Mouse (Mus musculus) hindbrain, postnatal 0 days (tissue): ENCODE results near the gene Rpgrip1l. TPM values are rescaled to one million over a fixed set of nuclear protein-coding genes. Genes with fewer than 3 reads are reported as not detected.

ENCODE experiments used
- ATAC-seq: fragments of 200-750 bp; cut with Nextera tagmentation; 2 replicates; pipeline ENCODE4 v1.8.0; 2017; ENCODE audit warnings: mild to moderate bottlenecking, moderate TSS enrichment, moderate library complexity
- DNase-seq: peaks from one replicate; pipeline ENCODE4 v3.0.0-alpha.2; 2015; ENCODE audit warnings: low spot score
- H3K27ac ChIP-seq: fragments of 300-500 bp; sonication (generic); 2 replicates; pipeline ENCODE4 v1.5.1; 2014; ENCODE audit warnings: mild to moderate bottlenecking
- H3K27me3 ChIP-seq: fragments of 300-500 bp; sonication (generic); 2 replicates; pipeline ENCODE4 v1.6.1; 2014; ENCODE audit warnings: low read length, mixed read lengths; ENCODE audit not compliant: insufficient read depth
- H3K36me3 ChIP-seq: fragments of 300-500 bp; sonication (generic); 2 replicates; pipeline ENCODE4 v1.6.1; 2014; ENCODE audit warnings: low read length, mixed read lengths; ENCODE audit not compliant: insufficient read depth
- H3K4me1 ChIP-seq: fragments of 300-500 bp; sonication (generic); 2 replicates; pipeline ENCODE4 v1.6.1; 2014; ENCODE audit warnings: antibody characterized with exemption, low read length, mixed read lengths; ENCODE audit not compliant: insufficient read depth
- H3K4me2 ChIP-seq: fragments of 300-500 bp; sonication (generic); 2 replicates; pipeline ENCODE4 v1.6.1; 2014; ENCODE audit warnings: low read depth, mild to moderate bottlenecking, low read length, moderate library complexity, mixed read lengths
- H3K4me3 ChIP-seq: fragments of 300-500 bp; sonication (generic); 2 replicates; pipeline ENCODE4 v1.5.1; 2014; ENCODE audit warnings: low read length
- H3K9ac ChIP-seq: fragments of 300-500 bp; sonication (generic); replicated peaks from 2 replicates; pipeline ENCODE4 v1.6.1; 2014; ENCODE audit warnings: mild to moderate bottlenecking, low read length, moderate library complexity, mixed read lengths
- H3K9me3 ChIP-seq: fragments of 300-500 bp; sonication (generic); 2 replicates; pipeline ENCODE4 v1.6.1; 2016; ENCODE audit warnings: low read length, mixed read lengths
- CTCF ChIP-seq: IDR thresholded peaks from 2 replicates; pipeline ENCODE4 v1.5.1; 2016; ENCODE audit warnings: antibody characterized with exemption, control low read depth, low read depth
- WGBS: fragments of 180-500 bp; shearing (Covaris S2); extraction: QIAGEN DNeasy Blood & Tissue Kit; methylation state at CpG from one replicate; pipeline ENCODE4 v1.1.7; 2014; 5-methylcytosine and 5-hydroxymethylcytosine counted together
- polyA plus RNA-seq: library from polyadenylated mRNA; unstranded; fragments of >200 nt; fragmentation: Nextera tagmentation; extraction: Ambion mirVana; gene quantifications from 2 replicates; pipeline ENCODE4 v1.2.1, GENCODE M21; 2015
- total RNA-seq: library from RNA; depleted of rRNA; stranded (reverse); fragments of >200 nt; gene quantifications from 2 replicates; pipeline ENCODE4 v1.2.3, GENCODE M21; 2014

The Rpgrip1l gene
- total and polyA plus RNA-seq, 2 experiments from 2014 or later: 6.8 to 12.7 TPM

DNA sequence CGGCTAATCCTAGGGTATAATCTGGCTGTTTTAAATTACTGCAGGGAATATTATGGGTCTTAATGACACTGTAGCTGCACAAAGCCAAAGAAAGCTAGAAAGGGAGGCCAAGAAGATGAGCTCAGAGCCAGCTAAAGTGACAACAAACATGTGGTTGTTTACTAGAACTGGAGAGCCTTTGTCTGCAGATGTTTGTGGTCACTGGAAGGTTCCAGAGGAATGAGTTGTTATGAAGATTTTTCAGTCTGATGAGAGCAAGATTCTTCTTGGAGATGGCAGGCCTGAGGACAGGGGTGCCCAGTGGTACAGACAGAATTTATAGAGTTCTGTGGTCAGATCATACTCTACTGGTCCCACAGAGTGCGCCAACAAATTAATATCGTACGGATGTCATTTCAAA is 94.8 kb downstream of the Rpgrip1l start:
- WGBS: 74% methylated on average over 4 of the region's 4 CpGs

DNA sequence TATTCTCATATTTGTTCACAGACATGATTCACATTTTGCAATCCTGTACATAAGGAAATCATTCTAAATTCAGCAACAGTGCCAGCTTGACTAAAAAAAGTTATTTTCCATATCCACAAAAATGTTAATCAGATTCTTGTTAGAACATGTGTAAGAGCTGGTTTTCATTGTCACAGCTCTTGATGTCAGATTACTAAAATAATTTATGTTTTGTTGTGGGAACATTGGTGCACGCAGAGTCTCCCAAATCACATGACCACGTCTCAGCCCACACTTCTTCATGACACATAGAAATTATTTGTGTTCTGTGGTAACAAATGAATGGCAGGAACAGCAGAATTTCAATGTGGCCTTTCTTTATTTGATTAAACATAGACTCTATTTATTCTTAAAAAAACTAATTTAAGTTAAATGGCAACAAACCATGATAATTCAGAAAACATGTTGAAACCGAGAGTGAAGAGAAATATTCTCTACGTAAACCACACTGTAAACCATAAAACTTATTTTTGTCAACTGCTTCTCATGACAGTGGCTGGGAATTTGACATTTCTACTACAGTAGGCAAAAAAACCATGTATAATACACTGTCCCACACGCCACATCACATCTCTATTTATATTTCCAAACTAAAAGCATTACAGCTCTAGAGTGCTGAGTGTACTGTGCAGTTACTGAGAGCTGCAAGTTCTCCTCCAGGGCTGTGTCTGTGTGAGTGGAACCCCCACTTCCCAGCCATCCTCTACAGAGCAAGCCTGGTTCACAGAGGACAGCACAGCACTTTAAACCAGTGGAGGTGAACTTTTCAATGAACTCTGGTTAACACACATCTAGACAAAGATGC is 95.8 kb downstream of the Rpgrip1l start:
- no peak overlapping the region for H3K4me3 ChIP-seq
- no peak overlapping the region for H3K4me2 ChIP-seq
- DNase-seq (no peak), ATAC-seq (no peak)
- H3K27me3 ChIP-seq: no peaks in the 10 kb centered on the region
- no peaks in the 10 kb centered on the region for H3K4me1 ChIP-seq
- 89% methylated on average over 5 of the region's 5 CpGs for WGBS
- no peak for TF ChIP-seq CTCF
- no peak overlapping the region for H3K9ac ChIP-seq
- H3K36me3 ChIP-seq: no peaks in the 10 kb centered on the region
- H3K27ac ChIP-seq: no peak overlapping the region
- H3K9me3 ChIP-seq: no peaks in the 10 kb centered on the region

More for the DNA sequence above, 94.8 kb downstream of the Rpgrip1l start:
- no peaks in the 10 kb centered on the region for H3K36me3 ChIP-seq
- no peak overlapping the region for H3K4me2 ChIP-seq
- no peak for DNase-seq
- H3K27ac ChIP-seq: no peak overlapping the region
- no peak for ATAC-seq
- no peaks in the 10 kb centered on the region for H3K9me3 ChIP-seq
- H3K27me3 ChIP-seq: no peaks in the 10 kb centered on the region
- no peak overlapping the region for H3K4me3 ChIP-seq
- TF ChIP-seq CTCF: no peak
- no peak overlapping the region for H3K9ac ChIP-seq
- H3K4me1 ChIP-seq: no peaks in the 10 kb centered on the region

DNA sequence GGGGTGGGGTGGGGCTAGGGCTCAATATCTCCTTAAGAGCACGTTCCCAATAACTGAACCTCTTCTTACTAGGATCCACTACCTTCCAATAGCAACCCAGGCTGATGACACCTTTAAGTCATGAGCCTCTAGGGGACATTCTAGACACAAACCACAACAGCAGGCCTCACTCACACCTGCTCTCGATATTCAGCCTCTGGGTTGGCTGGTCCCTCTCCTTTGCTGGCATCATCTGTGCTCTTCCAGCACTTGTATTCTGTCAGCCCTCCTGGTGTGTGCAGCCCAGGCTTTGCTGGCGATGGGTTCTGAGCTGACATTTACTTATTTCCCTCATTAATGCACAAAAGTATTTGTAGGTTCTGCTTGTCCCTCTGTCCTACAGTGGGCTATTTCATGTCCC is 98.8 kb downstream of the Rpgrip1l start:
- ATAC-seq (no peak), DNase-seq (no peak)
- H3K4me1 ChIP-seq: no peaks in the 10 kb centered on the region
- no peaks in the 10 kb centered on the region for H3K9me3 ChIP-seq
- H3K27me3 ChIP-seq: no peaks in the 10 kb centered on the region
- no peak for TF ChIP-seq CTCF
- no peak overlapping the region for H3K4me2 ChIP-seq
- H3K9ac ChIP-seq: no peak overlapping the region
- no peak overlapping the region for H3K4me3 ChIP-seq
- no peaks in the 10 kb centered on the region for H3K36me3 ChIP-seq
- no peak overlapping the region for H3K27ac ChIP-seq
- WGBS: 56% methylated on average over 3 of the region's 3 CpGs

DNA sequence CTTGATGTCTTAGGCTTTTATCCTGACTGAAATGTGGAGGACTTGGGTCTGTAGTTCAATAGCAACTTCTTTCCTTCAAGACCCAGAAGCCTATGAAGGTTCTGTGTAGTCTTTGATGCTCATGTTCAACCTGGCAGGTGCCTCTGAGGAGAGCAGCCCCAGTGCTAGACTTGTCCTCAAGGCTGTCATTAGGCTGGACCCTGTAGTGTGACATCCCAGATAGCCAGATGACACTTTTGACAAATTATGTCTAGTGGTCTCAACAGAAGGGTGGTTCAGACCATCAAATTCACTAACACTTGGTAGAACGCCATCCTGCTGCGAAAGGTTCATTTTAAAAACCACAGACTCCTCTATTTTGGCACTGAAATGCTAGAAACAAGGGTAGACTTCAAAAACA is 100.1 kb downstream of the Rpgrip1l start:
- H3K36me3 ChIP-seq: no peaks in the 10 kb centered on the region
- 91% methylated on average over 2 of the region's 2 CpGs for WGBS

DNA sequence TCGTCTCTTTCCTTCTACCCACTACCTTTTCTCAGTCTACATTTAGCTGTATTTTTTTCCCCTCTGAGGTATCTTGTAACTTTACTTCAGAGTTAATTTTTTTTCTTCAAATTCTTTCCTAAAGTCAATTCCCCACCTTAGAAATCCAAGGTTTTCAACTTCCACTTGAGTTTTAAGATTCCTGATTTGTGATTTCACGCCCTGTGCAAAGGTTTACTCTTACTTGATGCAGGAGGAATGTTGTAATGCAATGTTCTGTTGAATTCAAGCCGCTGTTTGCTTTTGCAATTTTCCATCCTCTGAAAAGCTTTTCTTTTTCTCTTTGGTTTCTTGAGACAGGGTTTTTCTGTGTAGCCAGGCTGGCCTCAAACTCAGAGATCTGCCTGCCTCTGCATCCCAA is 103.4 kb downstream of the Rpgrip1l start:
- DNase-seq (no peak), ATAC-seq (no peak)
- no peak for TF ChIP-seq CTCF
- Histone ChIP-seq H3K4me2 (no peak overlapping the region), H3K9me3 (no peaks in the 10 kb centered on the region), H3K27ac (no peak overlapping the region), H3K27me3 (no peaks in the 10 kb centered on the region), H3K9ac (no peak overlapping the region), H3K4me3 (no peak overlapping the region), H3K36me3 (no peaks in the 10 kb centered on the region), H3K4me1 (no peaks in the 10 kb centered on the region)
- 90% methylated on average over 3 of the region's 3 CpGs for WGBS

More for the DNA sequence above, 100.1 kb downstream of the Rpgrip1l start:
- no peak for TF ChIP-seq CTCF
- H3K4me3 ChIP-seq: no peak overlapping the region
- ATAC-seq (no peak), DNase-seq (no peak)
- no peak overlapping the region for H3K9ac ChIP-seq
- H3K27me3 ChIP-seq: no peaks in the 10 kb centered on the region
- H3K27ac ChIP-seq: no peak overlapping the region
- no peaks in the 10 kb centered on the region for H3K9me3 ChIP-seq
- no peak overlapping the region for H3K4me2 ChIP-seq
- no peaks in the 10 kb centered on the region for H3K4me1 ChIP-seq

DNA sequence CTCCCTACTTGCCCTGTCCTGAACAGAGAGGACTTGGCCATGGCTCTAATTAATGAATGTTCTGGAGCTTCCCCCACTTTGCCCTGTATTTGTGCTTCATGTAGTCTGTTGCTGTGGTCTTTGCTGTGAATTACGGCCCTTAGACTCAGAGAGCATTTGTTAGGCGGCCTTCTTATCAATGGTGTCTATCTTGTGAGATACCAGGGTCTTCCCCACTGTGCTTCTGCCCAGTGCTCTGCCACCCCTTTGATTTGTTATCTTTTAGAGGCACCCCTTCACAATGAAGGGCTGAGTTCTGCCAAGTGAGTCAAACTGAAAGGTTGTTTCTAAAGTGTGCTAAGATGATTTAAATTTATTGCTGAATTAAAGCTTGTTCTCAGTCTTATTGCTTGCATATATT is 105.4 kb downstream of the Rpgrip1l start:
- Histone ChIP-seq H3K9me3 (no peaks in the 10 kb centered on the region), H3K27ac (no peak overlapping the region), H3K4me1 (no peaks in the 10 kb centered on the region), H3K36me3 (no peaks in the 10 kb centered on the region), H3K4me3 (no peak overlapping the region), H3K4me2 (no peak overlapping the region), H3K27me3 (no peaks in the 10 kb centered on the region), H3K9ac (no peak overlapping the region)
- WGBS: 88% methylated on average over 2 of the region's 2 CpGs
- ATAC-seq (no peak), DNase-seq (no peak)
- TF ChIP-seq CTCF: no peak

GRCm38 (mm10) chr8:91205897-91206296 is 107.2 kb downstream of the Rpgrip1l start:
- Histone ChIP-seq H3K9ac (no peak overlapping the region), H3K27ac (no peak overlapping the region), H3K36me3 (no peaks in the 10 kb centered on the region), H3K4me2 (no peak overlapping the region), H3K4me1 (no peaks in the 10 kb centered on the region), H3K4me3 (no peak overlapping the region), H3K9me3 (no peaks in the 10 kb centered on the region), H3K27me3 (no peaks in the 10 kb centered on the region)
- WGBS: 81% methylated on average over 6 of the region's 6 CpGs
- no peak for ATAC-seq
- no peak for TF ChIP-seq CTCF
- DNase-seq: no peak
